Mouse (Mus musculus): ENCODE measurements around the gene Tubgcp6. TPM values are rescaled to one million over a fixed set of nuclear protein-coding genes. Genes with fewer than 3 reads are reported as not detected.

Tubgcp6 gene
- polyA plus RNA-seq, 1 experiment from 2014 or later, result 10.7 TPM

DNA sequence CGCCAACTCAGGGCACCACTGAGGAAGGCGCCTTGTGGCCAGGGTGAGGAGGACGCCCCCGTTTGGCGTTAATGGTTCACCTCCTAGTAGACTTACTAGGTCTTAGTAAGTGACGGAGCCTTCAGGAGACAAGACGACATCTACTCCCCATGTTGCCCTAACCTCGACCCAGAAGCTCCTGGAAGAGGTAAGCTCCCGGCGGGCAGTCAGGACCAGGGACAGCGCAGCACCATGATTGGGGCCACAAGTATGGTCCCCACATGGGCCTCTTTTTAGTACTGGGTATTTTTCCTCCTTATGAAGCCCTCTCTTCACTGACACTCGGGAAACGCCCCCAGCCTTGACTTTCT lies 27.1 kb upstream of the Tubgcp6 start:
- Histone ChIP-seq H3K4me2 (peak overlapping the region; percentile 83), H3K27ac (replicated peaks) (no peak overlapping the region), H3K4me1 (peaks cover 33% of the 10 kb centered on the region), H3K36me3 (peaks cover 18% of the 10 kb centered on the region), H3K9me3 (no peaks in the 10 kb centered on the region), H3K27me3 (replicated peaks) (peaks cover 58% of the 10 kb centered on the region), H3K4me3 (peak overlapping the region; percentile 69), H3K9ac (no peak overlapping the region; the same call in 1 of the 2 replicates)
- ATAC-seq (ENCODE audit: extremely low read depth, insufficient number of reproducible peaks, low FRiP score, low TSS enrichment), result no peak
- 1% methylated on average over 13 of the region's 13 CpGs for WGBS

DNA sequence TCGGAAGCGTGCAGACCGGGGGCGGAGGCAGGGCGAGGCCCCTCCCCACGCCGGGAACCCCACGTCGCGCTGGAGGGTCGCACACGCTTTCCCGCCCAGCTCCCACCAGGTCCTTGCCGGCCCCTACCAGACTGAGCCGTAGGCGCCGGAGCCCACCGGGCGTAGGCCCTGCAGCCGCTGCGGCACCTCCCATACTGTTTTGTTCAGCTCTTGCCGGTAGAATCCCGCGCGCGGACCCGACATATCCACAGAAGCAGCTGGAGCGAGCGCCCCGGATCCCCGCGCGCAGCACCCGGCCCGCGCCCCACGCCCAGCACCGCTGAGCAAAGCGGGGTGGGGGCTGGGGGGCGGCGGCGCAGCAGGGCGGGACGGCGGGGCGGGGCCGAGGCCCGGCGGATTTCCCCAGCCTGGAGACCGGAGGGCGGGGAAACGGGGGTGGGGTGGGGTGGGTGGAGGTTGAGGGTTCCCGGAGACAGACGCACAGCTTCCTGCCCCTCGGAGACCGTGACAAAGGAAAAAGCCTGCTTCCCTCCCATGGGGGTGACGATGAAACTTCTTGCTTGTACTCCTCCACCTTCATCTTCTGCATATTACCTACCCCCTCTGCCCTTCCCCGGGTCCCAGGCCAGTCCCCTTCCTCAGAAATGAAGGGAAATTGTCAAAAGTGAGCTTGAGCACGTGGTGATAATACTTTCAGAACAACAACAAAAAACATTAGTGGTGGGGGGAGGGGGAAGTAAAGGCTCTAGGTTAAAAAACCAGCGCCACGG lies 26.5 kb upstream of the Tubgcp6 start, which contains the start of gene Mapk11:
Gene Mapk11, minus strand, starts transcription at position 358 of the 770 bp plus-strand sequence.
- WGBS, result 1% methylated on average over 61 of the region's 61 CpGs
- H3K4me3 ChIP-seq, result peak within 1 kb of the TSS; percentile 69
- peaks cover 13% of the 10 kb centered on the region for H3K36me3 ChIP-seq
- H3K4me1 ChIP-seq, result peaks cover 33% of the 10 kb centered on the region
- ATAC-seq (ENCODE audit: extremely low read depth, insufficient number of reproducible peaks, low FRiP score, low TSS enrichment), result 0 out of 2 replicates have a peak, but pooled peaks have one; percentile 21
- H3K4me2 ChIP-seq, result peak within 1 kb of the TSS; percentile 83
- H3K27me3 ChIP-seq (replicated peaks), result peaks cover 64% of the 10 kb centered on the region
- H3K9me3 ChIP-seq, result no peaks in the 10 kb centered on the region
- no peak within 1 kb of the TSS; the same call in 1 of the 2 replicates for H3K27ac ChIP-seq (replicated peaks)
- H3K9ac ChIP-seq, result peak within 1 kb of the TSS; percentile 83

DNA sequence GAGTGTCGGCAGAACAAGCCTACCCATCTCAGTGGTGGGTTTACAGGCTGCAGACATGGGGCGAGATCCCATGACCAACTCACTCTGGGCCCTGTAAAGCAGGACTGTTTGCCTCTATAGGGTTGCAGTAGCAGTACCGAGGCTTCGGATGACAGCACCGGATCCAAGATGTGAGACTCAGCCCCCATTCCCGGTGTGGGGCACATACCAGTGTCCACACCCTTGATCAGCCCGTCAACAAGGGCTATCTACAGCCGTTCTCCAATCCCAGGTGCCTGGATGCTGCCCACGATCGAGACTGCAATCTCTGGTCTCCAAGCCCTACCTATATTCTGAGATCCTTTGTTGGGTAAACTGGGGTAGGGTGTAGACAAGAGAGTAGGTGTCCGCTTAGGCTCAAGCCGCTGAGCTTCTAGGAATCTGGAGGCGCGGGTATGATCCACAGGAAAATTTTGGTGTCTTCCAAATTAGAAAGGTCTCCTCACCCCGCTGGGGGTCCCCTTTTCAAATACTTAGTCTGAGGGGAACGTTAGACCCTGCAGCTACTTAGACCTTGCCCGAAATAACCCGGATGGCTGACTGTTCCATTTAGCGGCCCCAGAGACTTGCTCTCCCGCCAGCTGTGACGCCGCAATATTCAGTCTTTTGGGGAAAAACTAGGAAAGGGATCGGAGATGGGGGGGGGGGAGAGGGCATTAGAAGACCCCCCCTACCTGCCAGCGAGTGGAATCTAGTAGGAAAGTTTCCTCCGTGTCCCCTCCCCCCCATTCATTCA lies 25.8 kb upstream of the Tubgcp6 start:
- Histone ChIP-seq H3K4me2 (peak overlapping the region; percentile 83), H3K4me1 (peaks cover 33% of the 10 kb centered on the region), H3K4me3 (peak overlapping the region; percentile 69), H3K36me3 (peaks cover 5% of the 10 kb centered on the region), H3K27ac (replicated peaks) (no peak overlapping the region; the same call in 1 of the 2 replicates), H3K27me3 (replicated peaks) (peaks cover 71% of the 10 kb centered on the region), H3K9me3 (no peaks in the 10 kb centered on the region), H3K9ac (peak overlapping the region; percentile 83)
- ATAC-seq (ENCODE audit: extremely low read depth, insufficient number of reproducible peaks, low FRiP score, low TSS enrichment), result no peak
- 7% methylated on average over 25 of the region's 25 CpGs for WGBS

DNA sequence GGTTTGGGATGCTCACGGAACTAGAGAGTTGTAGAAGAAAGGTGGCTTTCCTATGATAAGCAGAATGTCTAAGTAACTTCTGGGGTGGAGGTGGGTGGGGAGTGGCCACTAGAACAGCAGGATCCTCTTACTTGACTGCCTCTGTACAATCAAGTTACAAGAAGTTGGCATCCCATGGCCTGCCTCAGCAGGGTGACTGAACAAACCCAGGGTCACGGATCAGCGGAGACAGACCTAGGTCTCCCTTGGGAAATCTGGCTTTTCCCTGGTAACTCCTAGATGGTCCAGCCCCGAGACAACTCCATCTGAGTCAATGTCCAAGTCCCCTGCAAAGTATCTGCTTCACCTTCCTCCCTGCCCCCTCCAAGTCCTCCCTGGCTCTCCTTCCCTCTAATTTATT lies 25.0 kb upstream of the Tubgcp6 start:
- Histone ChIP-seq H3K27ac (replicated peaks) (no peak overlapping the region), H3K9me3 (no peaks in the 10 kb centered on the region), H3K4me3 (peak overlapping the region; percentile 69; the same call in 1 of the 2 replicates), H3K36me3 (no peaks in the 10 kb centered on the region), H3K4me1 (peaks cover 33% of the 10 kb centered on the region), H3K4me2 (peak overlapping the region; percentile 83; the same call in 1 of the 2 replicates), H3K27me3 (replicated peaks) (peaks cover 79% of the 10 kb centered on the region), H3K9ac (no peak overlapping the region)
- ATAC-seq (ENCODE audit: extremely low read depth, insufficient number of reproducible peaks, low FRiP score, low TSS enrichment), result no peak
- WGBS, result 45% methylated on average over 4 of the region's 4 CpGs

DNA sequence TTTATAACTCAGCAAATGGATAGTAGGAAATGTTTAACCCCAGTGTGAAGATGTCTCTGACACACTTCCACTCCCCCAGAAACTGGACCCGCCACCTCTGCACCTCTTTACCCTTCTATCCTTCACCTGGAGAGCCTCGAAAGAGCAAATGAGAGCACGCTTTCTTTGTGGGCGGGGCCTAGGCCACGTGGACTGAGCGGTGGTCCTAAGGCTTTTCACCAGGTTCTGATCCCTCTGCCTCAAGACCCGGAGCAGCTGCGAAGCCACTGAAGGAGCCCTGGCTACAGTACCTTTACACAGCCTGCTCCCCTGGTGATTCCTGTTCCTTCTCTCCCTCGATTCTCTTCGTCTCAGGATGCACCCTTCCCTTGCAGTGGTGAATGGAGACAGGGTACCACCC lies 24.5 kb upstream of the Tubgcp6 start:
- ATAC-seq (ENCODE audit: extremely low read depth, insufficient number of reproducible peaks, low FRiP score, low TSS enrichment), result no peak
- peak overlapping the region; percentile 67 for H3K4me2 ChIP-seq
- no peaks in the 10 kb centered on the region for H3K9me3 ChIP-seq
- H3K36me3 ChIP-seq, result no peaks in the 10 kb centered on the region
- H3K4me1 ChIP-seq, result peaks cover 33% of the 10 kb centered on the region
- H3K27me3 ChIP-seq (replicated peaks), result peaks cover 84% of the 10 kb centered on the region
- WGBS, result 23% methylated on average over 10 of the region's 10 CpGs
- H3K4me3 ChIP-seq, result peak overlapping the region; percentile 39
- H3K9ac ChIP-seq, result no peak overlapping the region
- H3K27ac ChIP-seq (replicated peaks), result no peak overlapping the region

DNA sequence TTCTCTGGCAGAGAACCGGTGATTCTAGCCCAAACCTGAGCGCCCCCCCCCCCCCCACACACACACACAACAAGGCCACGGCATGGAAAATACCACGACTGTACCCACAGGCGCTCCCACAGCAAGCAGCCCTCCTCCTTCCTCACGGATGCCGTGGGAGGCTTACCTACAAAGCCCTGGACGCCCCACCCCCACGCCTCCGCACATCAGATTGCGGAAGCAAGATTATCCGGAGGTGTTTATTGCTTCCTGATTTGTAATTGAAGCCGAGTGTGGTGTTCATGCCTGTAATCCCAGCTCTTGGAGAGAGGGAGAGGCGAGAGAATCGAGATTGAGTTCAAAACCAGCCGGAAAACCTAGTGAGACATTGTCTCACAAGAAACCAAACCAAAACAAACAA lies 24.1 kb upstream of the Tubgcp6 start:
- ATAC-seq (ENCODE audit: extremely low read depth, insufficient number of reproducible peaks, low FRiP score, low TSS enrichment), result no peak
- H3K27ac ChIP-seq (replicated peaks), result no peak overlapping the region
- H3K4me2 ChIP-seq, result peak overlapping the region; percentile 67
- no peaks in the 10 kb centered on the region for H3K36me3 ChIP-seq
- 10% methylated on average over 16 of the region's 16 CpGs for WGBS
- peak overlapping the region; percentile 39 for H3K4me3 ChIP-seq
- peak overlapping the region; percentile 38 for H3K9ac ChIP-seq
- H3K9me3 ChIP-seq, result no peaks in the 10 kb centered on the region
- peaks cover 88% of the 10 kb centered on the region for H3K27me3 ChIP-seq (replicated peaks)
- peaks cover 33% of the 10 kb centered on the region for H3K4me1 ChIP-seq

DNA sequence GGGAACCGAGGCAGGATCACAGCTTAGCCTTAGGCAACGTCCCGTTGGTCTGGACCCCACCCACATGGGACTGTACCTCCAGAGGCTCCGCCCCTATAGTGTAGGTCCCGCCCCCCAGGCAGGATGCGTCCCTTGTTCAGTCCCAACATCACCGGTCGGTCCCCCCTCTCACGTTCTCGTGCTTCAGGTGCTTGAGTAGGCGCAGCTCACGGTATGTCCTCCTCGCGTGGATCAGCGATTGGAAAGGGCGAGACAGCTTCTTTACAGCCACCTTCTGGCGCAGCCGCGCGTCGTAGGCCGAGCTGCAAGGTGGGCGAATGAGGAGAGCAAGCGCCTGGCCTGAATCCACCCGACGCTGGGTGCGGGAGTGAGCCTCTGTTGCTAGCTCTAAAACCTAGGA lies 23.6 kb upstream of the Tubgcp6 start:
- Histone ChIP-seq H3K4me2 (peak overlapping the region; percentile 67), H3K27me3 (replicated peaks) (peaks cover 93% of the 10 kb centered on the region), H3K9me3 (no peaks in the 10 kb centered on the region), H3K4me3 (peak overlapping the region; percentile 39), H3K4me1 (peaks cover 34% of the 10 kb centered on the region), H3K9ac (peak overlapping the region; percentile 38), H3K36me3 (no peaks in the 10 kb centered on the region), H3K27ac (replicated peaks) (no peak overlapping the region)
- WGBS, result 2% methylated on average over 27 of the region's 27 CpGs
- no peak for ATAC-seq (ENCODE audit: extremely low read depth, insufficient number of reproducible peaks, low FRiP score, low TSS enrichment)

DNA sequence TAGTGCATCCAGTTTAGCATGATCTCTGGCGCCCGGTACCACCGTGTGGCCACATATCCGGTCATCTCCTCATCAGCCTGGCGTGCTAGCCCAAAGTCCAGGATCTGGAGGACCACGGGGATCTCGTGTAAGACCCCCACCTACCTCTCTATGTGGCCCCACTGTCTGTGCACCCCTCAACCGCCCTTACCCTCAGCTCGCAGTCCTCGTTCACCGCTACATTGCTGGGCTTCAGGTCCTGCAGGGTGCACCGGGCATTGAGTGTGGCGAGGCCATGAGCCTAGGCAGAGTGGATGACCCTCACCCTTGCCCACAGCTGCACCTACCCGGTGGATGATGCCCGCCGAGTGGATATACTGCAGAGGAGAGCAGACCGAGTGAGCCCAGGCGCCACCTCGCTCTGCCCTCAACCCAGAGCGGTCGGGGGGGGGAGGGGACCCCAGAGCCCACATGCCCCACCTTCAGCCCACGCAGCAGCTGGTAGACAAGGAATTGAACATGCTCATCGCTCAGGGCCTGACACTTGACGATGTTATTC lies 23.0 kb upstream of the Tubgcp6 start:
- H3K27me3 ChIP-seq (replicated peaks), result peaks cover 98% of the 10 kb centered on the region
- no peak overlapping the region for H3K9ac ChIP-seq
- peak overlapping the region; percentile 39; the same call in 1 of the 2 replicates for H3K4me3 ChIP-seq
- no peak for ATAC-seq (ENCODE audit: extremely low read depth, insufficient number of reproducible peaks, low FRiP score, low TSS enrichment)
- WGBS, result 57% methylated on average over 24 of the region's 24 CpGs
- peak overlapping the region; percentile 67 for H3K4me2 ChIP-seq
- peaks cover 41% of the 10 kb centered on the region for H3K4me1 ChIP-seq
- H3K9me3 ChIP-seq, result no peaks in the 10 kb centered on the region
- H3K36me3 ChIP-seq, result no peaks in the 10 kb centered on the region
- H3K27ac ChIP-seq (replicated peaks), result no peak overlapping the region

DNA sequence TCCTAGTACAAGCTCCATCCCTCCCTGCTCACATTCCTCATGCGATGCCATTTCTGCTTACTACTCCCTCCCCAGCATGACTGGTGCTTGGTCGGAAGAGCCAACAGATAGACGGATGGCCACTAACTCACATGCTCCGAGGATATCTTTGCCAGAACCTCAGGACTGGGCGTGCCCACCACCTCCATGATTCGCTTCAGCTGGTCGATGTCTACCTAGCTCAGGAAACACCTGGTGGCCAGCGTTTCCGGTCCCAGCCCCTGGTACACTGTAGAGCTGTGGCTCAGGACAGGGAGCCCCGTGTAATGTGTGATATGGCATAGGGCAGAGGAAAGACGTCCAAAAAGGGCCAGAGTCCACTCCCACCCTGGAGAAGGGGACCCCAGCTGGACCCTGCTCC lies 22.1 kb upstream of the Tubgcp6 start:
- Histone ChIP-seq H3K4me3 (no peak overlapping the region), H3K27me3 (replicated peaks) (peaks cover 100% of the 10 kb centered on the region)
- WGBS, result 76% methylated on average over 11 of the region's 11 CpGs

DNA sequence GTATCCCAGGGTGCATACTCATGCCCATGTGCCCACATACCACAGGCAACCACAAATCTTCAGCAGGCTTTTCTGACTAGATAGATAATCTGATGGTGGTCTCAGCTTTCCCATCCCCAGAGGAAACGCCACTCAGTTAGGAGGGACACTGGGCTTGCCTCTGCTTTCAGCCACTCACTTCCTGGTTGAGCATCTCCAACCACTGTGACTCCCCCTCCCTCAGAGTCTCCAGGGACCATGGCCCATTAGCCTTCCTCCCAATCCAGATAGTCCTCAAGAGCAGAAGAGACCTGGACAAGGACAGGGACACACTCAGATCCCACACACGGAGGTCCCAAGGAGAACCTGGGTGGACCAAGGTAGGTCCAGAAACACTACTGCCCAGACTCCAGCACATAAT lies 20.2 kb upstream of the Tubgcp6 start:
- no peak for ATAC-seq (ENCODE audit: extremely low read depth, insufficient number of reproducible peaks, low FRiP score, low TSS enrichment)
- Histone ChIP-seq H3K4me1 (peaks cover 36% of the 10 kb centered on the region), H3K9me3 (no peaks in the 10 kb centered on the region), H3K27me3 (replicated peaks) (peaks cover 97% of the 10 kb centered on the region), H3K4me2 (no peak overlapping the region), H3K36me3 (no peaks in the 10 kb centered on the region), H3K27ac (replicated peaks) (no peak overlapping the region), H3K9ac (no peak overlapping the region), H3K4me3 (no peak overlapping the region)
- WGBS, result 50% methylated on average over 2 of the region's 2 CpGs

More for the DNA sequence above, 22.1 kb upstream of the Tubgcp6 start:
- ATAC-seq (ENCODE audit: extremely low read depth, insufficient number of reproducible peaks, low FRiP score, low TSS enrichment), result no peak
- H3K9me3 ChIP-seq, result no peaks in the 10 kb centered on the region
- H3K36me3 ChIP-seq, result no peaks in the 10 kb centered on the region
- H3K4me2 ChIP-seq, result no peak overlapping the region
- H3K27ac ChIP-seq (replicated peaks), result no peak overlapping the region
- H3K4me1 ChIP-seq, result peaks cover 45% of the 10 kb centered on the region
- H3K9ac ChIP-seq, result no peak overlapping the region

DNA sequence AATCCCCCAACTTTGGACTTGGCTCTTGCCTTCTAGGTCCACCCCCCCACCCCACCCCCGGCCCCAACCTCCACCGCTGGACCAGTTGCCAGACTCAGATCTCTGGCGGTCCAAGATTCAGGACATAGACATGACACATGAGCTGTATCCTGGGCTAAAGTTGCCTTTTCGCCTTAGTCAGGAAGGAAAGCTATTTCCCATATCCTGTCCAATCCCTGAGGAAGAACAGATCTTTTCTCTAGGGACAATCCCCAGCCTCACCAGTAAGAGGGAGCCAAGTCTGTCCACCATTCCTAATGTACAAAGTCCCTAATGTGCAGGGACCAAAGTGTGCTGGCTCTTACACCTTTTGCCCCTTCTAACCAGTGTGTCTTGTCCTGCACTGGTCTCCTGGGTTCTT lies 19.0 kb upstream of the Tubgcp6 start:
- Histone ChIP-seq H3K36me3 (no peaks in the 10 kb centered on the region), H3K4me3 (no peak overlapping the region), H3K9me3 (no peaks in the 10 kb centered on the region), H3K9ac (no peak overlapping the region), H3K4me1 (peaks cover 44% of the 10 kb centered on the region), H3K4me2 (no peak overlapping the region), H3K27me3 (replicated peaks) (peaks cover 85% of the 10 kb centered on the region), H3K27ac (replicated peaks) (no peak overlapping the region)
- no peak for ATAC-seq (ENCODE audit: extremely low read depth, insufficient number of reproducible peaks, low FRiP score, low TSS enrichment)
- 41% methylated on average over 4 of the region's 4 CpGs for WGBS
